Mouse (Mus musculus) large intestine, adult 2 months (tissue): ENCODE measurements around the gene Actn4. TPM values are rescaled to one million over a fixed set of nuclear protein-coding genes. Genes with fewer than 3 reads are reported as not detected.

Experiments
- DNase-seq: peaks from one replicate; pipeline ENCODE4 v3.0.0-alpha.2; 2012; ENCODE audit warnings: low read depth, low spot score
- WGBS: fragments of 180-500 bp; shearing (Covaris S2); methylation state at CpG from one replicate; pipeline ENCODE4 v1.1.7; 2018; 5-methylcytosine and 5-hydroxymethylcytosine counted together
- polyA plus RNA-seq: library from polyadenylated mRNA; depleted of rRNA; stranded (reverse); fragments of >200 nt; gene quantifications from 2 replicates; pipeline ENCODE4 v1.2.3, GENCODE M21; 2012

The Actn4 gene
- polyA plus RNA-seq, 1 experiment = 542 TPM

- DNase-seq = no peak
- whole genome bisulfite sequencing = 22% methylated on average over 2 of the region's 2 CpGs
Observed at GRCm38 (mm10) chr7:28953476-28954376, 8.4 kb downstream of the Actn4 start.

GRCm38 (mm10) chr7:28952786-28953185 lies 9.4 kb downstream of the Actn4 start:
- WGBS = 5% methylated on average over 3 of the region's 3 CpGs
- no peak for DNase-seq

- no peak for DNase-seq
- WGBS = 61% methylated on average over 2 of the region's 2 CpGs
Observed at GRCm38 (mm10) chr7:28951764-28952163, 10.4 kb downstream of the Actn4 start.

- no peak for DNase-seq
- 35% methylated on average over 10 of the region's 10 CpGs for WGBS
Observed at GRCm38 (mm10) chr7:28950346-28951037, 11.6 kb downstream of the Actn4 start.

DNA sequence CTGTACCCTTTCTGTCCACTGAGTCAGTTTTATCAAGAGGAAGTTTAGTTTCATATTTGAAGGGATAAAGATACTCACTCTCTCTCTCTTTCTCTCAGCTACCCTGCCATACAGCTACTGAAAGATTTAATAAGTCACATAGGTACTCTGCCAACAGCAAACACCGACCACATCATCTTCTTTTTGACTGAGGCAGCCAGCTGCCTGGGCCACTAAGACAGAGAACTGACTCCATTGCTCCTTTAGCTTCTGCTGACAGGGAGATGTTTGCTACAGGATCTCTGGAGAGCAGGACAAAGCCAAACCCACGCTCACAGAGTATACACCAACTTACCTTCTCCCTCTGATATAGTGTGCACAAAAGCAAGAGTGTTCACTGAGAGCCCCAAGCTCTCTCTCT lies 12.8 kb downstream of the Actn4 start:
- no peak for DNase-seq
- WGBS = 15% methylated on average over 2 of the region's 2 CpGs

DNA sequence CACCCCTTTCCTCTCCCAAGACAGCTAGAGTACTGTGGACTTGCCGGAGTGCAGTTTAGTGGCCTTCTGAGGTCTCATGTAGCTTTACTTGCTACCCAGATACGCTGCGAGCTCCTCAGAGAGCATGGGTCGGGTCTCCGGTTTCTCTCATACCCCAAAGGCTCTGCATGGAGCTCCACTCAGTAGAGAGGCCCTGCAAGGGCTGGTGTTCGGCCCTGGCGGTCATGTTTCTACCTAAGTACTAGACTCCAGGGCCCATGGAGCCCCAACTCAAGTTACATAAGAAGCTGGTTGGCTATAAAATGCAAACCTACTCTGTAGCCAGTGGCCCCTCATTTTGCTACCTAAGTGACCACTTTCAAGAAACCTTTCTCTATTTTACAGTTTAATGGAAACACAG lies 13.4 kb downstream of the Actn4 start:
- WGBS = 86% methylated on average over 7 of the region's 7 CpGs
- no peak for DNase-seq

- DNase-seq = no peak
- WGBS = 47% methylated on average over 1 of the region's 1 CpGs
Observed at GRCm38 (mm10) chr7:28946271-28946610, 15.9 kb downstream of the Actn4 start.

- 59% methylated on average over 10 of the region's 10 CpGs for WGBS
- no peak for DNase-seq
Observed at GRCm38 (mm10) chr7:28945416-28946270, 16.5 kb downstream of the Actn4 start.

- 53% methylated on average over 6 of the region's 6 CpGs for WGBS
- no peak for DNase-seq
Observed at GRCm38 (mm10) chr7:28944756-28945415, 17.3 kb downstream of the Actn4 start.

GRCm38 (mm10) chr7:28943451-28944180 lies 18.5 kb downstream of the Actn4 start:
- no peak for DNase-seq
- 55% methylated on average over 5 of the region's 5 CpGs for WGBS

DNA sequence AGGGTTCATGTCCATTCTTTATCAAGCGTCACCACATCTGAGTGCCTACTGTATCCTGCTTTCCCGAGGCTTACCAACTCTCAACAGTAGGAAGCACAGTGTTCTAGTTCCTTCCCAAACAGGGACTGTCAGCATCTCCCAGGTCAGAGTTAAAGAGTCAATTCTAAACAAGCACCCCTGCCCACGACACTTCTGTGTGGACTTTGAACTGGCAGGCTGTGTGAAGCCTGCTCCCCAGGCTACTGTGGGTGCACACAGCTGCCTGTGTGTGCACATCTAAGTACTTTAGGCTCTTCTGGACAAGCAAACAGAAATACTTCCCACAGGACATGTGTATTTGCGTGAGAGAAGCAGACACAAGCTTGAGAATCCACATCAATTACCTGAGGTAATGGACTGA lies 20.6 kb downstream of the Actn4 start:
- no peak for DNase-seq

DNA sequence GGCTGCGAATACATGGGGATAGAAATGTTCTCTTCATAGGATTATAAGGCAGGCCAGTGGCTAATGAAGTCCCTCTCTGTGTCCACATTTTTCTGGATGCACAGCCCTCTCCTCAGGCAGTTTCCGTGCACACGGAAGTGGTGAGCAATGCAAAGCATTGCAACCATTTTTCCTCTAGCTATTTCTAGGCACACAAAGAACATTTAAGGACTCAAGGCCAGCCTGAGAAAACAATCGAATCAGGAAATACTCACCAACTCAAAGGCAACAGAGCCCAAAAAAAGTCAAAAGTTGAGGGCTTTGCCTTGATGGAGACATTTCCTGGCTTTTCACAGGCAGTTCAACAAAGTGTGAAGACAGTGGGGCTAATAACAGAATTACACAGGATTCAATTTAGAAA lies 21.0 kb downstream of the Actn4 start:
- DNase-seq = no peak
- WGBS = 43% methylated on average over 4 of the region's 4 CpGs

More for the DNA sequence above, 20.6 kb downstream of the Actn4 start:
- 30% methylated on average over 4 of the region's 4 CpGs for WGBS

- 50% methylated on average over 7 of the region's 7 CpGs for WGBS
- DNase-seq = no peak
Observed at GRCm38 (mm10) chr7:28939418-28940183, 22.5 kb downstream of the Actn4 start.

GRCm38 (mm10) chr7:28938654-28939053 lies 23.5 kb downstream of the Actn4 start:
- 79% methylated on average over 4 of the region's 4 CpGs for WGBS
- no peak for DNase-seq

DNA sequence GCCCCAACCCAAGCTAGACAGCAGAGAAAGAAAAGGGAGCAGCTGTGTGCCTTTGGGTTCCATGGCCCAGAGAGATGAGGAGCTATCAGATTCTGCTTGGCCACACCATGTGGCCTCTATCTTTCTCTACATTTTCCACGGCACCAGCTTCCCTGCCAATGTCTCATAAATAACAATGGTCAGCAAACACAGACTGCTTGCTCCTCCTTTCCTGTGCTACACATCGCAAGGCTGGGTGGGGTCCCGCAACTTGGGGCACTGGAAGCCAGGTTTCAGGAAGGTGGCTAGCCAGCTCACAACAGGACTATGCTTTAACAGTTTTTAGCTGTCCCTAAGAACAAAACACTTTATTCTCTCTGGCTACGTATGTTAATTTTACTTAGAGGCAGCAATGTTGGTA lies 25.4 kb downstream of the Actn4 start:
- 26% methylated on average over 4 of the region's 4 CpGs for WGBS
- DNase-seq = no peak

DNA sequence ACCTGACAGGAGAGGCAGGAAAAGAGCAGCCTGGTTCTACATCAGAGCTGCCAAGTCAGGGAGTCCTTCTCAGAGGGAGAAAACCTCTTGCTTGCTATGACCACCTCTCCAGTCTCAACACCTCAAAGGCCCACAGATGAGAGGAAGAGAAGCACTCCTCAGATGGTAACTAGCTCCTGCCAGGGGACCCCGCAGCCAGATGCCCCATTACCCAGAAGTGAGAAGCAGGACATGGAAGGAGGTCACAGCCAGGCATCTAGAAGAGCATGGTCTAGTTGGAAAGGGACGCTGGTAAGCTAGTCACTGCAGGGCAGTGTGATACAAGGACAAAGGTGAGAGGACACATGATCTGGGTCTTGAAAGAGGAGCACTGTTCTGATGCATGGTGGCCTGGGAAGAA lies 28.3 kb downstream of the Actn4 start:
- WGBS = 89% methylated on average over 2 of the region's 2 CpGs
- no peak for DNase-seq

DNA sequence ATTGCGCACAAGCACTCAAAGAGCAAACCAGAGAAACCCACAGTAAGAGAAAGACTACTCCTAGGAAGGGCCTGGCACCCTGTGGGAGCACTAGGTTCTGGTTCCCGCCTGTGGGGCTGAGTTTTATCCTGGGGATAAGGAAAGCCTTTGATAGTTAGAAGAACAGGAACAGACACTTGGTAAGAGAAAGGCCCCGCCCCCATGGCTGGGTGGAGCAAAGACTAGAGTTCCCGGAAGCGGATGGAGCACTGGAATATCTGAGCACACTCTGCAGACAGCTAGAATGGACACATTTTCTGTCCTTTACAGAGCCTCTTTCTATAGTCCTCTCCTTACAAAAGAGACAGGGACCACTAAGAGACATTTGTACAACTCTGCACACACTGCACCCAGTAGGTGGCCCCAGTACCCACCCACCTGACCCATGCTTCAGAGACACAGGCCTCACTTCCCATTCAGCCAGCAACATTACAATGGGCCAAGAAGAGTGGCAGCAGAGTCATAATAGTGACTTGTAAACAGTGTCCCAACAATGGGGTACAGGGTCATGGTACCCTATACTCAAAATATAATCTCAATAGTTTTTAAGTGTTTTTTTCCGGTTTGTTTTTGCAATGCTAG lies 29.6 kb downstream of the Actn4 start:
- DNase-seq = peak; percentile 82
- WGBS = 37% methylated on average over 6 of the region's 6 CpGs

DNA sequence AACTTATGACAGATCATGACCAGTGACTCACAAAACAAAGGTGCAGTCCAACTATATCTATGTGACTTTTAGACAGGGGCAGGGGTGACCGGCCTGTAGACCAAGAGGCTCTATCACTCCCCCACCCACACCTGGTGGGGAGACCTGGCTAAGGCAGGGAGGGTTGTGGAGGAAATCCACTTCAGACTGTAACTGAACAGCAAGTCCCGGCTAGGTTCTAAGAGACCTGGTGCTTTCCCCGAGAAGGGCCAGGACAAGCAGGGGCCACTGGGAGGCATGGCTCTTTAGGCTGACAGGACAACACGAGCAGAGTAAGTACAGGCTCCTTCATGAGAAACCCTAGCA lies 30.5 kb downstream of the Actn4 start:
- no peak for DNase-seq
- WGBS = 29% methylated on average over 4 of the region's 4 CpGs
